Mouse (Mus musculus) embryonic facial prominence, embryonic 10.5 days (tissue): ENCODE data around the gene Lyg2. TPM values are rescaled to one million over a fixed set of nuclear protein-coding genes. Genes with fewer than 3 reads are reported as not detected.

Experiments used
- polyA plus RNA-seq: library from polyadenylated mRNA; unstranded; fragments of >200 nt; fragmentation: Nextera tagmentation; extraction: Ambion mirVana; gene quantifications from 2 replicates; pipeline ENCODE4 v1.2.1, GENCODE M21; 2016

Lyg2 gene
- polyA plus RNA-seq, 1 experiment from 2014 or later: not detected

Other genes with a start within 250 kb of the Lyg2 start
- gene 2010300C02Rik, start 196.4 kb downstream of the Lyg2 start, polyA plus RNA-seq: 0.91 and 0.96 TPM in 2 replicates
- 6.6 and 7.5 TPM in 2 replicates for gene Tsga10, start 50.1 kb downstream of the Lyg2 start, polyA plus RNA-seq
- 7.9 and 8.9 TPM in 2 replicates for gene Lipt1, start 44.8 kb downstream of the Lyg2 start, polyA plus RNA-seq
- 23.9 and 28.1 TPM in 2 replicates for gene Mitd1, start 26.1 kb downstream of the Lyg2 start, polyA plus RNA-seq
- 246 and 254 TPM in 2 replicates for gene Mrpl30, start 26.0 kb downstream of the Lyg2 start, polyA plus RNA-seq
- not detected in 2 replicates for gene Lyg1, start 41.3 kb upstream of the Lyg2 start, polyA plus RNA-seq
- 144 and 150 TPM in 2 replicates for gene Txndc9, start 81.4 kb upstream of the Lyg2 start, polyA plus RNA-seq
- 29.0 and 30.6 TPM in 2 replicates for gene Eif5b, start 81.5 kb upstream of the Lyg2 start, polyA plus RNA-seq
- 34.5 and 39.3 TPM in 2 replicates for gene Rev1, start 213.3 kb upstream of the Lyg2 start, polyA plus RNA-seq